Mouse (Mus musculus) gastrocnemius, postnatal 4 days (tissue): ENCODE results near the gene Cela3a. TPM values are rescaled to one million over a fixed set of nuclear protein-coding genes. Genes with fewer than 3 reads are reported as not detected.
"Not testable (repeated sequence)": the region's sequence is repeated elsewhere in the genome, so short reads cannot be mapped to it uniquely, and the experiment has no call there.

Experiments
- DNase-seq, 2 experiments: peaks; one replicate each; pipeline ENCODE4 v3.0.0; 2021 to 2022; ENCODE audit warnings: low spot score in 2 of 2, mixed read lengths in 2 of 2
- total RNA-seq, 2 experiments: library from RNA; stranded (reverse); gene quantifications; 2 replicates each; pipeline ENCODE4 v1.2.3; 2021

Cela3a gene
- total RNA-seq, 2 experiments from 2014 or later = 0.34 TPM; not detected in 1

DNA sequence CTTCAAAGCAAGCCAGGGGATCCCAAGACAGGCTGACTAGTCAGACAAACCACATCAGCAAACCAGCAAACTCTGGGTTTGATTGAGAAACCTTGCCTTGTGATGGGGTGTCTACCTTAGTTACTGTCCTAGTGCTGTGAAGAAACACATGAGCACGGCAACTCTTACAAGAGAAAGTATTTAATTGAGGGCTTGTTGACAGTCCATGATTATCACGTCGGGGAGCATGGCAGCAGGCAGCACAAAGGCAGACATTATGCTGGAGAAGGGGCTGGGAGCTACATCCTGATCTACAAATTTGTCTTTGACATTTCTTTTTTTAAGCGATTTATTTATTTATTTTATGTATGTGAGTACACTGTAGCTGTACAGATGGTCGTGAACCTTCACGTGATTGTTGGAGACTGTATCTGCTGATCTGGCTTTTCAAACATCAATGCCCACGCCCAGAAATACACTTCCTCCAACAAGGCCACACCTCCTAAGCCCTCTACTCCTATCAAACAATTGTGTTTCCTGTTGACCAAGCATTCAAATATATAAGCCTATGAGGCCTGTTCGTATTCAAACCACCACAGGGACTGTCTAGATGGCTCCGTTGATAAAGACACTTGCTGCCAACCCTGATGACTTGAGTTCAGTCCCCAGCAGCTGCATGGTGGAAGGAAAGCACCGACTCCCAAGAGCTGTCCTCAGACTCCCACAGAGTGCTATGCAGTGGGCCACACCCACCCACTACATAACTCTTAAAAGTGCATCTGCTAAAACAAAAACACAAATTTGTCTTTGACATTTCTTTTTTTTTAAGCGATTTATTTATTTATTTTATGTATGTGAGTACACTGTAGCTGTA is 8.3 kb upstream of the Cela3a start:
- DNase-seq = no peak

DNA sequence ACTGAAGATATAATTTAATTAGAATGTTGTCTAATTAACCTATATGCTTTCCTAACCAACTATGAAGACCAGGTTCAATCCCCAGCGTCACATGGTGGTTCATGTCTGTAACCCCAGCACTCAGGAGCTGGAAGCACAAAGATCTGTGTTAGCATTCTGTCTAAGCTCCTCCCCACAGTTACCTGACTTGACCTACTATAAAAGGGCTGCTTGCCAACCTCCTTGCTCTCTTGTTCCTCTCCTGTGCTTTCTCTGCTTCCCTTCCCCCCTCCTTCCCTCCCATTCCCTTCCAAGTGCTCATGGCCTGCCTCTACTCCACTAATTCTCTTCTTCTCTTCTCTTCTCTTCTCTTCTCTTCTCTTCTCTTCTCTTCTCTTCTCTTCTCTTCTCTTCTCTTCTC is 5.3 kb upstream of the Cela3a start:
- DNase-seq = no peak

DNA sequence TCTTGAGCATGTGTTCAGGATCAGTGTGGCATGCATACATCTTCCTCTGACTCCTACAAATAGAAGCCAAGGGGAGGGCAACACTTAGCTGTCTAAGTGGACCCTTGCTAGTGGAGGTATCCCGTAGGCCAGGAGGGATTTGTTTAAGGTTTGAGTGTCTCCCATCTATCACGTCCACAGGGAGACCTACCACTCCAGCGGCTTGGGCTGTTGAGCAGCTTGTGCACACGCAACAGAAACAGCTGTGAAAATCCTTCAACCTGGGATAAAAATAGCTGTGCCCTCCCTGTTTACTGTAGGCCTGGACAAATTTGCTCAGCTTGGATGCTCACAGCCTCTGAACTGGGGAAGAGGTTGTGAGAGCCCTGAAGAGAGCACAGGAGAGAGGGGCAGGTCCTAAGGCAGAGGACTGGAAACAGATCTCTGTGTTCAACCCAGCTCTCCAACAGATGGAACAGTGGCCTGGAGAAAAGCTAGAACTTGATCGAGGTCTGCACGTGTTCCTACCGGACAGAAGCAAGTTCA is 2.7 kb upstream of the Cela3a start:
- not testable (repeated sequence) for DNase-seq

DNA sequence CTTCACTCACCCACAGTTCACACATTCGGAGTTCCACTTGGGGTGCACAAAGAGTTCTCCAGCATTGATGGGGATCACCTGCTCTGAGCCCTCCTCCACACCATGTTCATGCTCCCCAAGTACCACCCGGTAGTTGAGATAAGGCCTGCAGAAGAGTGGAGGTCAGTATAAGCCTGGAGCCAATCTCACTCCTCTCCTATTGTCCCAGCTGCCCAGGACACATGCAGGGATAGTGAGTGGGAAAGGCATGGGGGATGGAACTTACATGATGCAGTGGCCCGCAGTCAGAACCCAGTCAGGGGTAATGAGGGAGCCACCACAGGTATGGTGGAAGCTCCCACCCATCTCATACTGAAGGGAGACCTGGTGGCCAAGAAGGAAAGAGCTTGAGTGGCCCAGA is 4.0 kb downstream of the Cela3a start:
- DNase-seq = no peak

DNA sequence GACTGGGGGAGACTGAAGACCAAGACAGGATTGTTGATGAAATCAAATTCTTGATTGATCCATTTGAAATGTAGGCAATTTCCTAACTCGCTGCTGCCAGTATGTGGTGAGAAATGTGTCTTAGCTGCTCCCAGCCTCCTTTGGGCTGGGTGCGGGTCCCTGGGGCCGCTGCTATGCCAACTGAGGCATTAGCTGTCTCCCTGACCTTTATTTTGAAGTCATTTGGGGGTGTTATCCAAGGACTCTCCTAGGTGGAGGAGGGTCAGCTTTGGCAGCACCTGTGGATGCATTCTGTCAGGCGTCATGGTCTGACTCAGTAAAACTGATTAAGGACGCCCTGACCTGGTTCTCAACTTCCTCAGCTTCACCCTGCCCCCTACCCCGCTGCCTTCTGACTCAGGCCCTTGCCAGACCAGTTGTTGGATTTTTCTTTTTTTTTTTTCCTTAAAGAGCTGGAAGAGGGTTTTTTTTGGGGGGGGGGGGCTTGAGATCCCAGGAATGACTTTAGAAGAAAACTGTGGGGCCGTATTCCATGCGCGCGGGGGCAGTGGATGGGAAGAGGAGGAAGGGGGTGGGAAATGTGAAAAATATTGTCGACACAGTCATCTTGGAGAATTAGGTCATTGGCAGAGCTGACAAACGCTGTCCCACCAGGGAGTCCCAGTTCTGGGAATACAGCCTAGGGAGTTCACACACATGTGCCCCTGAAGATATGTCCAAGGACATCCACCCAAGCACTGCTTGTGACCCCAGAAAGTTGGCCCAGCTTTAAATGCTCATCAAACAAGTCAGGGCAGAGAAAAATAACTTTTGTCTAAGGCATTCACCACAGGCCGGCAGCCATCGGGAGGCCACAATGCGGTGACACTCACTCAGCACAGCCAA is 12.7 kb downstream of the Cela3a start:
- no peak for DNase-seq

DNA sequence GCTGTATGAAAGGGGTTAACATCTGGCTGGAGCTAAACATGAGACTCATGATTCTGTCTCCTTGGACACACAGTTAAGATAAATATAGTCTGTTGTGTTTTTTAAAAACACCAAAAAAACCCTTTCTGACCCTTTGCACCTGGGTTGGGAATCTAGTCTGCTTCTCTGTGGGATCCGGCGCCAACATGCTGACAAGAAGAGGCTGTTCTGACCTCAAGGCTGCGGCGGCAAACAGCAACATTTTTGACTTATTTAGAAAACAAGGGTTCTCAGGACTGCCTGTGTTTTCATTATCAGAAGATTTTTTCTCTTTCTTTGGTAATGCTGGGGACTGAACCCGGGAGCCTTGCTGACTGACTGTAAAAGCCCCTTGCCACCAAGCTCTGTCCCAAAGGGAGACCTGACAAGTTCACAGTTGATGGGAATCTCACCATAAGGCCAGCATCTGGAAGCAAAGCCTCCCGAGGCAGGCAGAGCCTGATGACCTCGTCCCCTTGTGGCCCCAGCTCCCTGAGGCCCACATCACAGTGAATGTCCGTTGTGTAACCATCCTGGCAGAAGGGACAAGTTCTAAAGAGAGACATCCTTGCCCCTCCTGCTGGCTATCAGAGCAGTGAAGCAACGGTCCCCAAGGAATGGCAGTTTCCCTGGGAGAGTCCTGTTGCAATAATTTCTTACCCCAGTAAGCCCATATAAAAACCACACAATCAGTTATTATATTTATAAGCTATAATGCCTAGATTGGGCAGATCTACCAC is 16.0 kb downstream of the Cela3a start:
- no peak for DNase-seq

DNA sequence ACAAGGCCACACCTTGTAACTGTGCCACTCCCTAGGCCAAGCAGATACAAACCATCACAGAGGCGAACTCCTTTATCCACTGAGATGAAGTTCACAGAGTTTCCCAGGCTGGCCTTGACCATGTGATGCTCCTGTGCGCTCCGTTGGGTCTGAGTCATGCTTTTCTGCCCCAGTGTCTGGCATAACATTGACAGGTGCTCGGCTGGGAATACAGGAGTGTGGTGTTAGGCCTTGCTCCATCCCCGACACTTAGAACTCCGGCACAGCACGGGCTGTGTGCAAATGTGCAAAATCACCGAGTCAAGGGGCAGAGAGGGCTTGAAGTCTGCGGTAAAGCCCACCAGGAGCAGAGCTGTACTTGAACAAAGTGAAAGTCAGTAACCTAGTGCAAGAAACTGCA is 16.7 kb downstream of the Cela3a start:
- no peak for DNase-seq

DNA sequence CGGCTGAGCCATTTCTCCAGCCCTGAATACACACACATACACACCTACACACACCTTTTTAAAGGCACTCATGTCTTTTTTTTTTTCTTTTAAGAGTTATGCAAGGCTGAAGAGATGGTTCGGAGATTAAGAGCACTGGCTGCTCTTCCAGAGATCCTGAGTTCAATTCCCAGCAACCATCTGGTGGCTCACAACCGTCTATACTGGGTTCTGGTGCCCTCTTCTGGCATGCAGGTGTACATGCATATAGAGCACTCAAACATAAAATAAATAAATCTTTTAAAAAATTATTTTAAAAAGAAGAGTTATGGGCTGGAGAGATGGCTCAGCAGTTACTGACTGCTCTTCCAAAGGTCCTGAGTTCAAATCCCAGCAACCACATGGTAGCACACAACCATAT is 18.3 kb downstream of the Cela3a start:
- no peak for DNase-seq

DNA sequence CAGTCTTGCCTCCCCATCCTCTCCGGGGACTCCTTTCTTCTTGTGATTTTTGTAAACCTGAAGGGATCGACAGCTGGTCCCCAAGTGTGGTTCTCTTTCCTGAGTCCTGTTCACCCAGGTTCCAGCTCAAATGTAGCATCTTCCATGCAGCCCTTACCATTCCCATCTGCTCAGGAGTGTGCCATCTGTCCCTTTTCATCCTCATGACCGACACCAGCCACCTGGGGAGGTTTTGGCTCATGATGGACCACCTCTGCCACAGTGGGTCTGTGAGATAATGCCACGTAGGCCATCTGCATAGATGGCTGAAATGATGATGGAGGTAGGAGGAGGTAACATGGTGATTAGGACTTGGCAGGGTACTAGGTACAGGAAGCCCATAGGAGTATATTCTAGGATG is 19.4 kb downstream of the Cela3a start:
- no peak for DNase-seq

DNA sequence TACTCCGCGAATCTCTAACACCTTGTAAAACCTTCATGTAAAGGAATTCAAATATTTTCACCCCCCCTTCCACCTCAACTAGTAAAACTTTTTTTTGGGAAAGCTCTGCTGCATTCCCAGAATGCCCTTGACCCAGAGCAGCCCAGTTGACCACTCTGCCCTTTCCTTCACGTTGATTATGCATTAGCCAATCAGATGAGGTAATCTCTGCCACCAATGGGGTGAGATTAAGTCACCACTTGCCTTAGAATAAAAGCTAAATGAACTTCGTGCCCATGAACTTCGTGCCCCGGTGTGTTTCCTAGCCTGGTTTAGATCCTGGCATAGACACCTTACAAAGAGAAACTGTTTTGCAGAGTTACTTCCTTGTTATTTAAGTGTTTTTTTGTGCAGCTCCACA is 20.6 kb downstream of the Cela3a start:
- DNase-seq = no peak

DNA sequence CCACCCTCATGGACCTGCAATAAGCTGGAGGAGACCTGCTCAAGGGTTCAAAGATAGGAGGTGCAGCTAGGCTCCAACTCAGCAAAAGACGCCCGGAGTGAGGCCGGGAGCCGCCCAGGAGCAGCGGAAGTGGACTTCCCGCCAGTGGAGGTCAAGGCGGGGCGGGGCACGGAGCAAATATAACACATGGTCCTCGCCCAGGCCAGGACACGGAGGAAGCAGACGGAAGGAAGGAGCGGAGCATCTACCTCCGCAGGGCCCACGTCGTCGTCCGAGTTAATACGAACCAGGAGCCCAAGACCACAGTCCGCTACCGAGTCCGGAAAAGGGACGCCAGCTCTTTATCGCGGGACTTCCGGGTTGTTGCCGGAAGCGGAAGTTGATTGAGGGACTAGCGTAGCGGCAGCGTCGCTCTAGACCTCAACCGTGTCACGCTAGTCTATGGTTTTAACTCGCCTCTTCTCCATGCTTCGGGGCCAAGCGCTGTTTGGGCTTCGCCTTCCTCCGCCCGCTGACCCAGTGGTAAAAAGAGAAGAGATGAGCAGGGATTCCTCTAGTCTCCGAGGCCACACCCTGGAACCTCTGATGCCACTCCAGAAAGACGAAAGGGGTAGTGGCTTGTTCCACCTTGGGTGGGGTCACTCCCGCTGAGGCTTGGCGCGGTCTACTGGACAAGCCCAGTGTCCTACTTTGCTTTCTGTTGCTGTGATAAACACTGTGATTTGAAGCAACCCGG is 21.4 kb downstream of the Cela3a start:
- DNase-seq = peak; percentile 64 to 86

DNA sequence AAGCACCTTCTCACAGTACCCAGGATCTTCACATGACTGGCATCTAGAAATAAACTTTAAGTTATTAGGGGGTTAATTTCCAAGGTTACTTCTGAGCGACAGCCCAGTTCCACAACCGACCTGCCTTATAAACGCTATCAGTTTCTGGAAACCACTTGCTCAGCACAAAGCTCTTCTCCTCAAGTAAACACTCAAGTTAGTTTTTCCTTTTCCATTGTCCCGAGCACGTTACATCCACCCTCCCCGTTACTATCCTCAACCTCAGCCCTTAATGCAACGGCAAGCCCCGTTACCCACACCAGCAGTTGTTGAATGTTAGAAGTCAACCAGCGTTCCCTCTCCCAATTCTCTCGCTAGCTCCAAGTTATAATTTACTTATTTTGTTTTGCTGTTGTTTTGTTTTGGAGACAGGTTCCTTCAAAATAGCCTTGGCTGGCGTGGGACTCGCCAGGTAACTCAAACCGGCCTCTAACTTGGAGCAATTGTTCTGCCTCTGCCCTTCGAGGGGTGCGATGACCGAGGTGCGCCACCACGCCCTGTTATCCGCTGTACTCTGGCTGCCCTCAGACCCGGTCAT is 22.0 kb downstream of the Cela3a start:
- DNase-seq = no peak

DNA sequence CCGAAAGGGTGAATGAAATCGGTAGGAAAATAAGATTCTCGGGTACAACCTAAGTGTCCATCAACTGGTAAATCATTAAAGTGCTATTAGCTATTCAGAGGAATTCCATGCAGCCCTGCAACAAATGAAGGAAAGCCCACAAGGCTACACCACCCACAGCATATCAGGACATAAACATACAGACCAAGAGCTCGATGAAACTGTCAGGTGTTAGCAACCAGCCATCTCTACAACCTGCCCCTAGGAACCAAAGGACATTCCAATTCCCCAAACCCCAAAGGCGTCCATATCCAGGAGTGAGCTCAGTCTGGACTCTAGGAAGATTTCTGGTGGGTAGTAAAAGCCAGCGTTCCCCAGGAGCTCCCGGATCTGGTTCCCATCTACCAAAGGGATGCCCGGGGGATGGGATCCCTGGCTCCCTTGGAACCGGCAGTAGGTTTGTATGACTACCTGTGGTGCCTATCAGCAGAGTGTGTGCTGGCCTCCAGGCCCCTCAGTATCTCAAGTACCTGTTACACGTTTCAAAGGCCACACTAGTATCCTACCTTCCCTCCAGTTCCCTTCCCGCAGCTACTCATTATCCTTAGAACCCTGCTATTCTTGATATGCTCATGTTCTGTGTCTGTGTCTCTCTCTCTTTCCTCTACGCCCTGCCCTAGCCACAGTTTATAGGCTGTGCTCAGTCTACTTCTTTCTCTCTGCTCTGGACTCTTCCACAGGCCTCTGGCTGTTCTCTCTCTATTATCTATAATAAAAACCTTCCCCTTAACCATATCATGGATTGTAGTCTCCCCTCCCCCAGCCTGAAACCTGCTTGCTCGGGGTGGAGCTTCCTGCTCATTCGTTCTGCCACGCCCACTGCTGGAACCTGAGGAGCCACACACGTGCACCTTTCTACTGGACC is 28.6 kb downstream of the Cela3a start:
- DNase-seq = no peak

DNA sequence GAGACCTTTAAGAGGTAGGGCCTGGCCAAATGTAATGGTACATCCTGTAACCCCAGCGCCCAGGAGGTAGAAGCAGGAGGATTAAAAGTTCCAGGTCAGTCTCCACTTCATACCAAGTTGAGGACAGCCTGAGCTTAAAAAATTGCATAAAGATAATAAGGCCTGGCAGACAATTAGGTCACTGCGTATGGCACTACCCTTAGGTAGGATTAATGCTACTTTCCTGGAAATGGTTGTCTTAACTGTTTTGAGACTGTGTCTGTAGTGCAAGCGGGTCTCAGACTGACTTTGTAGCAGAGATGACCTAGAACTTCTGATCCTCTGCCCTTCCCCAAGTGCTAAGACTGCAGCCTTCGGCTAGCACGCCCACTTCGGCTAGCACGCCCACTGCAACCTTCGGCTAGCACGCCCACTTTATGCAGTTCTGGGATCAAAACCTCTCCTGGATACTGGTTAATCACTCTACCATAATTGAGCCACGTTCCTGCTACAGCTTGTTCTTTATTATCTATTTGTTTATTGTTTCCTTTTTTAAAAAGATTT is 29.8 kb downstream of the Cela3a start:
- no peak for DNase-seq

DNA sequence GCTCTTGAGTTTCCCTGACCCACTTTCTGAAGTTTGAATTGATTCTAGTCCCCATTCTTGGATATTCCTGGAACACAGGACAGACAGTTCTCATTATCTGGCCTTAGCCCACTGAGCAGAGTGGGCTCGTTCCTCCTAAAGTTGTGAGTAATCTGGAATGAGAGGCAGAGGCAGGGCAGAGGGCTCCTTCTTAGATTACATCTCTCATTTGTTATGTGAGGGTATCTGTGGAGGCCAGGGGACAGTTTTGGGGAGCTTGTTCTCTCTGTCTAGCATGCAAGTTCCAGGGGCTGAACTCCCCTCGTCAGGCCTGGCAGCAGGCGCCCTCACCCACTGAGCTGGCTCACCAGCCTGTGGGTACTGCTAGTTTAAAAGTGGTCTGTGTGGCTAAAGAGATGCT is 30.5 kb downstream of the Cela3a start:
- DNase-seq = no peak

DNA sequence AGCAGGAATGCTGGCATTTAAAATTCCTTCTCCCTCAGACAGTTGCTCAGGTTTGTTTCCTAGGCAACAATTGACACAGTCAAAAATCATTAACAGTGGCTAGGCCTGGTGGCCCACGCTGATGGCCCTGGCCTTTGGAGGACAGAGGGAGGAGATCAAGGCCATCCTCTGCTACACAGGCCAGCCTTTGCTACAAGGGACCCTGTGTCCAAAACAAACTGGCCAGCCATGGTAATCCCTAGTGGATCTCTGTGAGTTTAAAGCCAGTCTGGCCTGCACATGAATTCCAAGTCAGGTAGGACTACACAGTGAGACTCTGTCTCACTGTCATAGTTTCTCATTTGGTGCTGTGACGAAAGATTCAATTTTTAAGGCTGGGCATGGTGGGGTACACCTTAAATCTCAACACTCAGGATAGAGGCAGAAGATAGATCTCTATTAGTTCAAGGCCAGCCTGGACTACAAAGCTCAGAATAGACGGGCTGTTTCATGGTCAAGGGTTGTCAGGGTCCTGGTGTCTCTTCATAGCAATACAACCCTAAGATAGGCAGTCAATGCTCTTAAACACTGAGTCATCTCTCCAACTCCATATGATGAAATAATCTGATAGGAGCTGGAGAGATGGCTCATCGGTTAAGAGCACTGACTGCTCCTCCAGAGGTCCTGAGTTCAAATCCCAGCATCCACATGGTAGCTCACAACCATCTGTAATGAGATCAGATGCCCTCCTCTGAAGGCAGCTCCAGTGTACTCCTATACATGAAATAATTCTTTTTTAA is 31.9 kb downstream of the Cela3a start:
- no peak for DNase-seq

DNA sequence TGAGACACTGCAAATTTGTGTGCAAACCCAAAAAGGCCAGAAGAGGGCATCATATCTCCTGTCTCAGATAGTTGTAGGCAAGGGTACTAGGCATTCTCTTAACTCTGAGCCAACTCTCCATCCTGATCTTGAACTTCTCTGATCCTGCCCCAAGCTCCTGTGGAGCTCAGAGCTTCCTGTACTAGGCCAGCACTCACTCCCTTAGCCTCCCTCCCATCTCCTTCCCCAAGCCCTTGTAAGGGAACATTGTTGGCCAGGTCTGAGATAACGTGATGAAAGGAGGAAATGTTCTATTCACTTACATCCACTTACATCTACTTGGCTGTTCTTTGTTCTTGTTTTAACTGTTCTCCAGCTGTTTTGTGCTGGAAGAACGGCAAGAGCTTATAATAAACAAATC is 32.8 kb downstream of the Cela3a start:
- no peak for DNase-seq
